Mouse (Mus musculus): ENCODE results near the gene Lrfn4.
A peak's percentile ranks its signal among the peaks of the same experiment; 100 is the strongest.

Gene Lrfn4

DNA sequence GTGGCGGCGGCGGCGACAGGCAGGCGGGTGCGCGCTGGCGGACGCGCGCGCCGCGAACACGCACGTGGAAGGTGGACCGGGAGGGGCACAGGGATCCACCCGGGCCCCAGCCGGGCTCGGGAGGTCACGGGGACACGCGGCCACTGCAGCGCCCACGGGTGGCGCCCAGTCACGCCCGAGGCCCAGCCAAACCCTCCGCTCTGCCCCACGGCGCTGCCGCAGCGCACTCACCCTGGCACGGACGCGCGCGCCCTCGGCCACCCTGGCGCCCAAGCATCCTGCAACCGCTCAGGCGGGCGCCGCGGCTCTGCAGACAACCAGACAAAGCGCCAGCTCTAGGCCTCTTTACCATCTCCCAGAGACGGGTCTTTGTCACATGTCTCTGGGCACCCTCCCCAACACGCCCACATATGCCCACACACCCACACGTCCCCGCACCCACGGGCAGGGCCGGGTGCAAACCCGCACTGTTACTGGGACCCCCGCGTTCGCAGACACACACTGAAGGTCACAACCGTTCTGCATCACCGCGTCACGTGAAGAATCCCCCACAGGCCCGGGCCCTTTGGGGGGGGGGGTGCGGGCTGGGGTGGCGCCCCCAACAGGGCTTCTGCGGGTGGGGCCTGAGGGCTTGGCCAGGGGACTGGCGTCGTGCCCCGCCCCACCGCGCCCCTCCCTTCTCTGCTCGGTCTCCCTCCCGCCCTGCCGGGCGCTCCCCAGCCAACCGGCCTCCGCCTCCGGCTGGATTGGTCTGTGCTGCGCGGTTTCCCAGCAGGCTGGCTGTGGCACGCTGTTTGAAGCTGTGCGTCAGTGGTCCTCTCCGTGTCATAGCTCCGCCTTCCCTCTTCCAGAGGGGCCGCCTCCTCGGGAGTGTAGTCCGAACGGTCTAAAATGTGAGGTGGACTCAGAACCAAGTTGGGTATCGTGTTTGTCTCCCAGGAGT lies at the start of gene Lrfn4:
Gene Lrfn4 (minus strand): TSS at position 517 of the 943 bp plus-strand sequence.
- peak; percentile 67 for DNase-seq (ENCODE audit: low spot score)

DNA sequence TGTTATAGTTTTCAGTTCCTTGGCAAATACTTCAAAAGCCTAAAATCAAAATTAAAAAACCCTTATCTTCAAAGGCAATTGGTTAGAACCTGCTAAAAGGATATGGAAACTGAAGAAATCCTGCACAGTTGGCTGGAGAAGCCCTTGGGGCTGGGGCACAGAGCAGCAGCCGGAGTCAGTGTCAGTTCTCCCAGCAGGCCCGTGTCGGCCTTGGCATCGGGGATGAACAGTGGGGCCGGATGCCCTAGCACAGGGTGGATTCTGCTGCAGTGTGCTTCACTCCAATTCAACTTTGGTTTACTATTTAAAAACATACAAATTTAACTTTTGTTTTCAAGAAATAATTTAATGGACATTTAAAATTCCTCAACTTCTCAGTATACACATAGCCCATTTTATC lies 42.7 kb upstream of the Lrfn4 start:
- no peak for DNase-seq (ENCODE audit: low spot score)

DNA sequence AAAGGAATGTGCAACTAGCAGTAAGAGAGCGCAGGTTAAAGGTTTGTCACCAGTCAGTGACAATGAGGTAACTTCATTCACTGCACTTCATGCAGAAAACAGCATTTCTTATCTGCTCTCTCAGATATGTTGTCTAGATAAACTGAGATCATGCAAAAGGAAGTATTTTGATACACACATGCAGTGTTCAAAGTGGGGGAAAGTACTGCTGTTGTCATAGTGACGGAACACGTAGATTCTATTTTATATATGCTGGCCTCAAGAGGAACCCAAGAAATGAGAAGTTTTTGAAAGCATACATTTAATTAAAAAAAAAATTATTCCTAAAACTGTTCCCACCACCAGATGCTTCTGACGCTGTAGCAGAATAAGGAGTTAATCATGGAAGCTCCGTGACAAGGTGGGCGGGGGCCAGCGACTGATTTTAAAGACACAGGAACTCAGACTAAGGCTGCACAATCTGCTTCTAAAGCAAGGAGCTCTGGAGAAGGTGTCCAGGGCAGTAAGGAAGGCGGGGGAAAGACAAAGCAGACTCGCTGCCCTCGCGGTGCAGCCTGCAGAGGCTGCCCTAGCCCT lies 31.5 kb upstream of the Lrfn4 start:
- no peak for DNase-seq (ENCODE audit: low spot score)

DNA sequence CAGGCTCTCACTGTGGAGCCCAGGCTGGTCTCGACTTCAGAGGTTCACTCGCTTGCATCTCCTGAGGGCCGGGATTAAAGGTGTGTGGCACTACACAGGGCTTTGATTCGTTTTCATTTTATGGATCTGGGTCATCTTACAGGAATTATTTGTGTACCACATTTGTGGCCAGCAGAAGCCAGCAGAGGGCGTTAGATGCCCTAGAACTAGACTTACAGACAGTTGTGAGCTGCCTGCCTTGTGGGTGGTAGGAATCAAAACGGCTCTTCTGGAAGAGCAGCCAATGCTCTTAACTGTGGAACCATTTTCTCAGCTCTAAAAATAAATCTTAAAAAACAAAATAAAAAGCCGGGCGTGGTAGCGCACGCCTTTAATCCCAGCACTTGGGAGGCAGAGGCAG lies 28.8 kb upstream of the Lrfn4 start:
- no peak for DNase-seq (ENCODE audit: low spot score)

DNA sequence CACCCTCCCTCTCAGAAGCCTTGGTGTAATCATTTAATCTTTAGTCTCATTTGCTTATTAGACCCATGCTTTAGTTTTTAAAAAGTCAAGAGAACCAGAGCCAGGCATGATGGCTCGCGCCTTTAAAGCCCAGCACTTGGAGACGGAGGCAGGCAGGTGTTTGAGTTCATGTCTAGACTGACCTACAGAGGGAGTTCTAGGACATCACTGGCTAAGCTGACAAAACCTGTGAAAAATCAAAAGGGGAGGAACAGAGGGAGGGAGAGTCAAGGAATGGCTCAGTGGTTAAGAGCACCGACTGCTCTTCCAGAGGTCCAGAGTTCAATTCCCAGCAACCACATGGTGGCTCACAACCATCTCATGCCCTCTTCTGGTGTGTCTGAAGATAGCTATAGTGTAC lies 20.5 kb upstream of the Lrfn4 start:
- no peak for DNase-seq (ENCODE audit: low spot score)

DNA sequence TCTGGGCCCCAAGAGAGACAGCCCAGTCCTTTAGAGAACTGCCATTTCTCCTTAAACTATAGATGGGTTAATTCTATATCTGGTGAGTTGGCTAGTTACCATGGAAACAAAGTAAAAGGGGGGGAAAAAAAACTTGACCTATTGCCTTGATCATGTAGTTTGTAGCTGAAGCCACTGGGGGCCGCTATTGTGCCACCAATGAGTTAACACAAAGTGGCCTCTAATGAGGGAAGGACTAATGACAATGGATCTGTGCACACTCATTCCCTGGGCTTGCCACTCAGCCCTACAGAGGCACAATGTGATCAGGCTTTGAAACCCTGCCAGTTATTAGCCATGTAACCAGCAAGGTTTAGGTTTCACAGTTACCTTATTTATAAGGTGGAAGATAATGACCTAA lies 13.4 kb upstream of the Lrfn4 start:
- DNase-seq (ENCODE audit: low spot score), result no peak

DNA sequence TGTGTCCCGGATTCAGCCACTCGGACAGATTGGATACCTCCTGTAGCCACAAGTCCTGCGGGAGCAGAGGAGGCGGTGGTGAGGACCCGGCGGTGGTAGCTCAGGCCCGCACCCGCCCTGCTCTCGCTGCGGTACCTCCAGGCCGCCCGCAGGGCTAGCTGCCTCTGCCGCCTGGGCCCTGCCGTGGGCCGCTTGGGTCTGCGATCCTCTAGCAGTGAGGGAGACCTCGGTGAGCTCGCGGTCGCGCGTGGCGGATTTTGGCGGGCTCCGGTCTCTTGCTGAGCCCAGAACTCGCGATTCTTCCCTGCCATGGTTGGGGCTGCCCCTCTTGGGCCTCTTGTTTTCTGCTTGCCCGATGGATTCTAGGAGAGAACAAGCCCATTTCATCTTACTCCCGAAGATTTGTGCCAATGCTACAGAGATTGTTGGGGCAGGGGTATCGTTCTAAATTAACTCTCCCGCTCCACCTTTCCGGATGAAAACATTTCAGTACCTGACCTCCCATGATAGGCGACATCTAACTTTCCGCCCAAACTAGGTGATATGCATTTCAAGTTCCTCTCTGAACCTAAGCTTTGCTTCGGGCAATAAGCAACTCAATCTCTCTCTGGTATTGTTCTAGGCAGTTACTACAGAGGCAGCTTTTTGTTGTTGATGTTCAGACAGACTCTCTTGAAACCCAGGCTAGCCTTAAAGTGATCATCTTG lies 10.5 kb upstream of the Lrfn4 start:
- DNase-seq (ENCODE audit: low spot score), result no peak

DNA sequence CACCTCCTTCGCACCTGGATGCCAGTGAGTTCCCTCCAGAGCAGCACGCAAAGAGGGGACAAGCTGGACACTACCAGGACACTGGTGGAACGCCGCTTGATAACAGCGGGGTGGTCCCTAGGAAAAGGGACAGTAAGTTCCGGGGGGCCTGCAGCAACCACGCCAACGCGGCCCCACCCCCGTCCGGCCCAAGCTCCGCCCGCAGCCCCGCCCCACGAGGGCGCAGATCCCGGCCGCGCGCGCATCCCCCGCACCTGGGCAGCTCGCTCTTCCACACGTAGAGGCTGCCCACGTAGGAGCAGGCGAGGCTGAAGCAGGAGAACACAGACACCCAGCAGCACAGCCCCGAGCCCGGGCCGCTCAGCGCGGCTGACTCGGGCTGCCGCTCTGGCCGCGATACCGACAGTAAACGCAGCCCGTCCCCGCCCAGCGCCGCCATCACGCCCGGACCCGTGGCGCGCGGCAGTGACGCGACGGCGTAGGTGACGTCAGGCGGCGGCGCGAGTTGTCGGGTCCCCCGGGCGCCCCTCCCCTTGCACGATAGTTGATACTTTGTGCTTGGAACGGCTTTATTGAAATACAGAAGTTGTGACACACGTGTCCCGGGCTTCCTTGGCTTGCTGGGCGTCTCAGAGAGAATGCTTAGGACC lies 9.8 kb upstream of the Lrfn4 start, which contains the start of gene Rce1:
Gene Rce1 (minus strand): TSS at position 463 of the 650 bp plus-strand sequence.
- DNase-seq (ENCODE audit: low spot score), result peak; percentile 60

DNA sequence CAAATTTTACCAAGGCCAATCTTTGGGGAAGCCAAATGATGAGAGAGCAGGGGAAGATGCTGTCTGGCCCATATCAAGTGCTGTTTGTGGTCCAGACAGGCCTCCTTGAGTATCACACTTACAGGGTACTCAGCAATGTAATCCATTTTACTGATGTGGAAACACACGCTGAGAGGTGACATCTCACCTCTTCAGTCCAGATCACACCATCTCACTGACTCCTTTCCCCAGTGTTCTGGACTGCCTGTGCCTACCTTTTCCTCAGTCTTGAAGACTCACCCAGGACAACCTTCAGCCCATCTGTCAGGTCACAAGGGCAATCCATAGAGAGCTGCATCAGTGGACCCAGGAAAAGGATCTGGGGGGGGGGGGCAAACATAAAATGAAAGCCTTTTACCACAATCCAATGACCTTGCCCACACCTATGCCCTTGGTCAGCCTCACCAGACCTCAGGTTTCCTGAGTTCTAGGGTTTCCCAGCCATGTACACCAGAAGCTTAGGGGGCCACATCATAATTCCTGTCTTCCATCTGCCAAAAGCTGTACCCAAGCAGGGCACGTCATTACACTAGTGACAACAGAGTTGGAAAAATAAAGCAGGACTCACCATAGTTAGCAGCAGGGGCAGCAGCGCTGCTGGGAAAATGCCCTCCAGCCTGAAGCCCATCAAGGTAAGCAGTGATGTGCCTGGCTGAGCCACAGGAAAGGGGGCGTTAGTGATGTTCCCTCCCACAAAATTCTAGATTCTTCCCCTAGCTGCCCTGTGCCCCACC lies 9.1 kb upstream of the Lrfn4 start:
- no peak for DNase-seq (ENCODE audit: low spot score)

DNA sequence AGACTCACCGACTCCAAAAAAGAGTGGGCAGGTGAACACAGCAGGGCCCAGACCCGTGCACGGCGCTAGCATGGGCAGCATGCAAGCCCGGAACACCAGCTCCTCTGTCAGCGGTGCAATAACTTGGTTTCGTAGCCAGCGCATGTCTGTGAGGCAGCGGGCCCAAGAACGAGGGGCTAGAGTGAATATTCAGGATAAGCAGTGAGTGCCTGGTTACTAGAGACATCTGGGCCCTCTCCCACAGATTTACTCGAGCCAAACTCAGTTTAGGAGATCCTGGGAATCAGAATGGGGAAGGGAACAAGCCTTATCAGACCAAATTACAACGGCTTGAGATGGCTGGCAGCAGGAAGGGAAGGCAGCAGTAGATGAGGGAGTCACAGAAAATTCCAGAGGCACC lies 8.5 kb upstream of the Lrfn4 start:
- no peak for DNase-seq (ENCODE audit: low spot score)

DNA sequence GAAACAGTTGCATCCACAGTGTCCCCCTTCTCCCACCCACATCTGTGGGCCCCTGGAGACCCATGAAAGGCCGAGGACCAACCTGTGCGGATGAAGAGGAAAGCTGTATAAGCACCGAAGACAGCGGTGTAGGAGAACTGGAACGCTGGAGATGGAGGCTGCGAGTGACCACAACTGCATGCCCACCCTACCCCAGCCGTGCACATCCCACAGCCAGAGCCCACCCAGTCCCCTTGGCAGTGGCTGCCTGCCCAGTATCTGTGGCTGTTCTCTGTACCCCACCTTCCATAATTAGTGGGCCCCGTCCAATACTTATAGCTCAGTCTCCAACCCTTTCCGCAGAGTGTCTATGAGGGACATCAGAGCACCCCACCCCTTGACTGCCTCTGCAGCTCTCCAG lies 8.0 kb upstream of the Lrfn4 start:
- no peak for DNase-seq (ENCODE audit: low spot score)

DNA sequence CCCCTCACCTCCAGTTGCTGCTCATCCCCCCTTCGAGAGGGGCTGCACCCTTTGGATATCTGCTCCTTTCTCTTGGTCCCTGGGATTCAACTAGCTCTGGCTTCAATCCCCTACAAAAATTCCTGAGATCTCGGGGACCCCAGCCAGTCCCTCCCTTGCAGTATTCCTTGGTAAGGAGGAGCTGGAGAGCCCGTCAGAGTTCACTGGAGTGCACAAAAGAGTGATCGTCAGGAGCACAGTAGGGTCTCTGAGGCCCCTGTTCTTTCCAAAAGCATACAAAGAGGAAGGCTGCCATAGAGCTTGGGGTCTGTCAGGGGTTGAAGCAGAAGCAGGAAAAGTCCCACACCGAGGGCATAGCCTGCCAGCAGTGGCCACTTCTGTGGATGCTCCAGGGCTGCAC lies 7.3 kb upstream of the Lrfn4 start:
- no peak for DNase-seq (ENCODE audit: low spot score)

DNA sequence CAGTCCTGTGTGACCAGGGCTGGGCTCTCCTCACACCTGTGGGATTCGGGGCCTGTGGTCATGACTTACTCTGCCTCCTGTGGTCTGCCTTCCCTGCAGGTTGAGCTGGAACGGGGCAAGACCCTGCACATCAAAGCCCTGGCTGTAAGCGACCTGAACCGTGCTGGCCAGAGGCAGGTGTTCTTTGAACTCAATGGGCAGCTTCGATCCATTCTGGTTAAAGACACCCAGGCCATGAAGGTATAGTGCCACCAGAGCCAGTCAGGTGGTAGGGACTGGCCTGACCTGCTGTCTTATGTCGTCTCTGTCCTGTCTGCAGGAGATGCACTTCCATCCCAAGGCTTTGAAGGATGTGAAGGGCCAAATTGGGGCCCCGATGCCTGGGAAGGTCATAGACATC lies 5.3 kb upstream of the Lrfn4 start:
- DNase-seq (ENCODE audit: low spot score), result no peak

DNA sequence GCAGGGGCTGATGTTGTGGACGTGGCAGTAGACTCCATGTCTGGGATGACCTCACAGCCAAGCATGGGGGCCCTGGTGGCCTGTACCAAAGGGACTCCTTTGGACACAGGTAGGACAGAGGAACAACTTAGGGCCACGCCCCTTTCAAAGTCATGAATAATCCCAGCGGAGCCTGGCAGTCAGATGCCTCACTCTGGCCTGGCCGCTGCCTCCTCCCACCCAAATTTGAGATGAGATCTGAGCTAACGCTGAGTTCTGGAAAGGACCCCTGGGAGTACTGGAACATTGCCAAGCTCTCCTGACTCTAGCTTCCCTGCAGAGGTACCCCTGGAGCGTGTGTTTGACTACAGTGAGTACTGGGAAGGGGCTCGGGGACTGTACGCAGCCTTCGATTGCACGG lies 4.0 kb upstream of the Lrfn4 start:
- DNase-seq (ENCODE audit: low spot score), result no peak

DNA sequence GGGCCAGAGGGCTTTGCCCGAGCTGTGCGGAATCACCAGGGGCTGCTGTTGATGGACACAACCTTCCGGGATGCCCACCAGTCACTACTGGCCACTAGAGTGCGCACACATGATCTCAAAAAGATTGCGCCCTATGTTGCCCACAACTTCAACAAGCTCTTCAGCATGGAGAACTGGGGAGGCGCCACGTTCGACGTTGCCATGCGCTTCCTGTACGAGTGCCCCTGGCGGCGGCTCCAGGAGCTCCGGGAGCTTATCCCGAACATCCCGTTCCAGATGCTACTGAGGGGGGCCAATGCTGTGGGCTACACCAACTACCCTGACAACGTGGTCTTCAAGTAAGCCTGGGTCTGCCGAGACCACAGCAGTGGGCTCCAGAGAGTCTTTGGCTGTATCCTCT lies 2.7 kb upstream of the Lrfn4 start:
- no peak for DNase-seq (ENCODE audit: low spot score)

DNA sequence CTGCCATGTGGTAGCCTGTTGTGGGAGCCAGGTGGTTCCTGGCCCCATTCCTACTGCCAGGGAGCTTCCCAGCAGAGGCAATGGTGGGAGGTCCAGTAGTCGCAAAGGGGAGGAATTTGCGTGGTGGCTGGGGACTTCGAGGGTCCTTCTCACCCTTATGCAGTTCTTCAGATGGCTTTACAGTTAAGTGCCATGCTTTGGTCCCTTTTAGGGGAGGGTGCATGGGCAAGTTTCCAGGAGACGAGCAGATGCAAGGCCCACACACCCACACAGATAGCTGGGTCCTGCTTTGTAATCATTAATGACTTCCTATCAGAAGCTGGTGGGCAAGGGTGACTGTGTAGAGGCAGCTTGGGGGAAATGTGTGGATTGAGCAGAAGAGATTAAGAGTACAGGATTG lies 1.1 kb upstream of the Lrfn4 start:
- DNase-seq (ENCODE audit: low spot score), result no peak

DNA sequence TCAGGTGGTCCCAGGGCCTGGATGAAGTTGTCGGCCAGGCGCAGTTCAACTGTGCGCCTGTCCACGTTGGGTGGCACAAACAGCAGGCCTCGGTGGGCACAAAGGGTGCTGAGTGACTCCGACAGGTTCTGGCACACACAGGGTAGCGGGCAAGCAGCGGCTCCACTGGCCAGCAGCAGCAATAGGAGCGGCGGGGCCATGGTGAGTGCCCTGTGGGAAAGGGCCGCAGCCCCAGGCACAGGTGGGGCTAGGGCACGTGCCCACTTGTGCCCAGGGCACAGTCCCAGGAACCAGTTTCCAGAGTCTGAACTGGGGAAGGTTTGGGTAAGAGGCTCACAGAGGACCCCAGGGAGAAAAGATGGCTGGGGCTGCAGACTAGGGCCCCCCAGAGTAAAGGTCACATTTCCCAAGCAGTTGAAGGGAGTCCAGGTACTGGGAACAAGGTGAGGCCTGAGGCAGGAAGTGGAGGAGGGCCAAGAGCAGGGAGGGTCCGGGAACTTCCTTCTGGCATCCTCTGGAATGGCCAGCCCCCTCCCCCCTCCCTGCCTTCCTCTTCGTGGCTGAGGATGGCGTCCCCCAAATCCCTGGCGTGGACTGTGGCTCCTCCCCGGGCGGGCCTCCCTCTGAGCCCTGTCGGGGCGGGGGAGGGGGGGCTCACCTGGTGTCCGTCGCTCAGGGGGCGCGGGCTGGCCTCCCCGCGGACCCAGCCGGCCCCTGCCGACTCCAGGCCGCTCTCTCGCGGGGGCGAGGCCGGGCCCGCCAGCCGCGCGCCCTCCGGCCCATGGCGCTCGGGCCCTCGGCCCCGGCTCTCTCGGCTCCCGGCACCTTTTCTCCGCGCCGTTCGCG lies 939 bp downstream of the Lrfn4 start:
- no peak for DNase-seq (ENCODE audit: low spot score)

DNA sequence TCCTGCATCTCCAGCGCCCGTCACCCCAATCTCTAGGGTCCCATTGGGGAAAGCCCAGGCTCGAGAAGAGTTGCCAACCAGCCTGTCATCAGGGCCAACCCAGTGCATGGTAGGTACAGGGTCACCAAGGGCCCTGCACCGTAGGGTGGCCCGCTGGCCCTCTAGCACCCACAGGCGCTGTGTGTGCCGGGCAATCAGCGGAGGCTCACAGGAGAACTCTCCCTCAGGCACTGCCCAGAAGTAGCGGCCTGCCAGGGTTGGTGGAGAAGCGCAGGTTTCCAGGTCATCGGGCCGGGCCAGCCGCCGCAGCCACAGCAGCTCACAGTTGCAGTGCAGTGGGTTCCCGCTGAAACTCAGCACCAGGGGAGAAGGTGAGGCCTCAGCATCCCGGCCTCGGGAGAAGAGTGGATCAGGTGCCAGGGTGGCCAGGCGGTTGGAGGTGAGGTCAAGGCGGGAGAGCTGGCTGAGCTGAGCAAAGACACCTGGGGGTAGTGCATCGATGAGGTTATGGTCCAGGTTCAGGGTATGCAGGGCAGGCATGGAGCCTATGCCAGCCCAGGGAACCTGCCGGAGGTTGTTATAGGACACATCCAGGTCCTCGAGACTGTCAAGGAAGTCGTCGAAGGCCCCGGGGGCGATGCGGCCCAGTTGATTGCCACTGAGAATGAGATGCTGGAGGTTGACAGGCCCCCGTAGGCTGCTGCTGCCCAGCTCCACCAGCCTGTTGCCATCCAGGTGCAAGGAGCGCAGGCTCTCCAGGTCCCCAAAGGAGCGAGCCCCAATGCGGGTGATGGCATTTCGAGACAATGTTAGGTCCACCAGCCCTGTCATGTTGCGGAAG lies 1.8 kb downstream of the Lrfn4 start:
- no peak for DNase-seq (ENCODE audit: low spot score)

DNA sequence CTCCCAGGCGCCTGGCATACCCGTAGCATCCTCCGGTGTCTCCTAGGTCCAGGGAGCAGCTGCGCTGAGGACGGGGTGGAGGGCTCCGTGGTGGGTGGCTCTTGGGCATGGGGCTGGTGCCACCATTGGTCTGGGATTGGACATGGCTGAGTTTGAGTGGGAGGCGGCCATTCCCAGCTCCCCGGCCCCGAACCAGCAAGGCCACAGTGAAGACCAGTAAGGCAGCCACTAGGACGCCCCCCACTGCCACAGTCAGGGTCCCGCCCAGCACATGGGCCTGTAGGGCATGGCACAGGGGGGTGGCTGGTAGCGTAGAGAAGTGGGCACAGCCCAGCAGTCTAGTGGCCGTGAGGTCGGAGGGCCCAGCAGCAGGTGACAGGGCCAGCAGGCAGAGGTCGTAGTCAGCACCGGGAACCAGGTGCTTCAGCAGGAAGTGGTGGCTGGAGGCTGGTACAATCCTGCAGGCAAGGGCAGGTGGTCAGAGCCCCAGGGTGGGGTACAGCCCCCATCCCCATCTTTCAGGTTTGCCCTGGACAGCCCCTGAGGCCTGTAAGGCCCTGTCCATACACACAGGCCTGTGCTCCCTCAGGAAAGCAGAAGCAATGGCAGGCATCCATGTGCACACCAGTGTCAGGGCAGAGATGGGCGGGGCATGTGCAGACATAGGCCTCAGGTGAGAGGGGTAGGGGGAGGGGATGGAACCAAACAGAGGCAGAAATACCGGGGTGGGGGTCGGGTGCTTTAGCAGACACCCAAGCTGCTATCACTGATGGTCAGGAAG lies 3.1 kb downstream of the Lrfn4 start:
- no peak for DNase-seq (ENCODE audit: low spot score)

Data from urinary bladder, postnatal 10 days (tissue).